Mouse (Mus musculus): ENCODE measurements around the gene Fam98c. TPM values are rescaled to one million over a fixed set of nuclear protein-coding genes. Genes with fewer than 3 reads are reported as not detected.
"Not testable (repeated sequence)": the region's sequence is repeated elsewhere in the genome, so short reads cannot be mapped to it uniquely, and the experiment has no call there.

The Fam98c gene
- total RNA-seq (2021) = 14.4 and 15.7 TPM in 2 replicates
- long read RNA-seq, transcript Fam98c-209 (8 exons, 1,293 nt) = major isoform, 14 of 34 reads
- long read RNA-seq, partial matches to known transcripts = 2 of 34 reads
- long read RNA-seq, other reads (novel, unspliced or antisense) = 13 of 34 reads

GRCm38 (mm10) chr7:29155838-29156782, at the start of gene Fam98c:
Gene Fam98c (minus strand): TSS chr7:29156234.
- peak; percentile 85 for DNase-seq

- no peak for DNase-seq
These were observed 46.5 kb upstream of the Fam98c start for GRCm38 (mm10) chr7:29202577-29202976.

- DNase-seq = not testable (repeated sequence)
These were observed 38.2 kb upstream of the Fam98c start for GRCm38 (mm10) chr7:29194230-29194629.

- DNase-seq = not testable (repeated sequence)
These were observed 25.3 kb upstream of the Fam98c start for GRCm38 (mm10) chr7:29181323-29181722.

- DNase-seq = no peak
These were observed 24.8 kb upstream of the Fam98c start for GRCm38 (mm10) chr7:29180854-29181236.

- DNase-seq = peak; percentile 95
These were observed 24.2 kb upstream of the Fam98c start, which contains the start of gene Psmd8 for GRCm38 (mm10) chr7:29180077-29180853. Gene Psmd8 (minus strand): TSS chr7:29180701.

- DNase-seq = no peak
These were observed 23.3 kb upstream of the Fam98c start for GRCm38 (mm10) chr7:29179323-29179722.

- DNase-seq = no peak
These were observed 22.1 kb upstream of the Fam98c start for GRCm38 (mm10) chr7:29178106-29178505.

GRCm38 (mm10) chr7:29172390-29173016, 16.5 kb upstream of the Fam98c start:
- peak; percentile 20 for DNase-seq

- DNase-seq = no peak
These were observed 15.6 kb upstream of the Fam98c start for GRCm38 (mm10) chr7:29171562-29172097.

- DNase-seq = peak; percentile 30
These were observed 14.9 kb upstream of the Fam98c start for GRCm38 (mm10) chr7:29170755-29171561.

- DNase-seq = peak; percentile 77
These were observed 14.2 kb upstream of the Fam98c start, which contains the start of the genes Ggn and Spred3 for GRCm38 (mm10) chr7:29170066-29170754. Gene Ggn (plus strand): TSS chr7:29170210. Gene Spred3 (minus strand): TSS chr7:29170411.

GRCm38 (mm10) chr7:29169231-29170065, 13.4 kb upstream of the Fam98c start:
- DNase-seq = peak; percentile 83

- peak; percentile 15 for DNase-seq
These were observed 12.8 kb upstream of the Fam98c start for GRCm38 (mm10) chr7:29168791-29169230.

GRCm38 (mm10) chr7:29168121-29168695, 12.2 kb upstream of the Fam98c start:
- no peak for DNase-seq

- DNase-seq = no peak
These were observed 11.6 kb upstream of the Fam98c start for GRCm38 (mm10) chr7:29167656-29168055.

- no peak for DNase-seq
These were observed 6.9 kb upstream of the Fam98c start for GRCm38 (mm10) chr7:29162750-29163525.

- no peak for DNase-seq
These were observed 6.3 kb upstream of the Fam98c start for GRCm38 (mm10) chr7:29162294-29162693.

Data from adrenal gland, postnatal 25 days (tissue).